Mouse (Mus musculus): ENCODE results near the gene Pigs. TPM values are rescaled to one million over a fixed set of nuclear protein-coding genes. Genes with fewer than 3 reads are reported as not detected.

Gene Pigs
- polyA plus RNA-seq (2015; fragmentation: Nextera tagmentation; extraction: Ambion mirVana) = 33.1 and 34.6 TPM in 2 replicates

DNA sequence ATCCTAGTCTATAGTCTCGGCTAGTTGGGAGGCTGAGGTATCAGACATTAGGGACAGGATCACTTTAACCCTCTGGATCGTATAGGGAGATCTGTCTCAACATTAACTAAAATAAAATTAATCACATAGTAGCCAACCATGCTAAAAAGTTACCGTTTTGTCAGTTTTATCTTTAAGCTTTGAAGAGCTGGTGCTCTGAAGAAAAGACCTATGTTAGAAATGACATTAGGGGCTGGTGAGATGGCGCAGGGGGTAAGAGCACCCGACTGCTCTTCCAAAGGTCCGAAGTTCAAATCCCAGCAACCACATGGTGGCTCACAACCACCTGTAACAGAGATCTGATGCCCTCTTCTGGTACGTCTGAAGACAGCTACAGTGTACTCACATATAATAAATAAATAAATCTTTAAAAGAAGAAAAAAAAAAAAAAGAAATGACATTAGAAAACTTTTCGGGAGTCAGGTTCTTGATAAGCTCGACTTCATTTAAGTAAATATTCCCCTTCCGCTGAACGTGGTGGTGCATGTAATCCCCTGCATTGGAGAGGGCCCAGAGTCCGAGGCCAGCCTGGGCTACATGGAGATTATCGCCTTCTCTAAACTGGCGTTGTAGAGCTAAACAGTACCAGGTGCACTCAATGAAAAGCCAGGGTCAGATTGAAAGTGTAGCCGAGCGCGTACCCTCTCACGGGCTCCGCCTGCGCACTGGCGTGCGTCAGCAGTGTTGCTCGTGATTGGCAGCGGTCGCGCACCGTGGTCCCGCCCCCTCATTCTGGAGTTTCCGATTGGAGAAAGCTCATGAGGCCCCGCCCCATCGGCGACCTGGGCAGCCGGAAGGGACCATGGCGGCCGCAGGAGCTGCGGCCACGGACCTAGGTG, at the start of gene Pigs:
Gene Pigs, plus strand, starts transcription at position 782 of the 878 bp plus-strand sequence.
- Histone ChIP-seq H3K4me2 (ENCODE audit: low read depth, low read length) (peak within 1 kb of the TSS; percentile 96), H3K4me3 (ENCODE audit: low read depth, low read length) (peak within 1 kb of the TSS; percentile 87), H3K9me3 (ENCODE audit: low read length) (no peaks in the 10 kb centered on the region), H3K27me3 (ENCODE audit: insufficient read depth, low read length) (no peaks in the 10 kb centered on the region), H3K9ac (replicated peaks) (peak within 1 kb of the TSS; percentile 88), H3K36me3 (replicated peaks; ENCODE audit: insufficient read depth, low read length) (peaks cover 3% of the 10 kb centered on the region; the same call in 1 of the 2 replicates), H3K4me1 (ENCODE audit: insufficient read depth) (peaks cover 10% of the 10 kb centered on the region), H3K27ac (ENCODE audit: low read depth) (peak within 1 kb of the TSS; percentile 85)
- DNase-seq (peak; percentile 98), ATAC-seq (peak; percentile 98)
- 9% methylated on average over 37 of the region's 37 CpGs for WGBS (ENCODE audit: insufficient replicate concordance)
- TF ChIP-seq EP300 (IDR thresholded peaks at IDR 0.05; ENCODE audit: low read depth) = no peak
- TF ChIP-seq CTCF (IDR thresholded peaks at IDR 0.05; ENCODE audit: low read depth) = peak; percentile 25

DNA sequence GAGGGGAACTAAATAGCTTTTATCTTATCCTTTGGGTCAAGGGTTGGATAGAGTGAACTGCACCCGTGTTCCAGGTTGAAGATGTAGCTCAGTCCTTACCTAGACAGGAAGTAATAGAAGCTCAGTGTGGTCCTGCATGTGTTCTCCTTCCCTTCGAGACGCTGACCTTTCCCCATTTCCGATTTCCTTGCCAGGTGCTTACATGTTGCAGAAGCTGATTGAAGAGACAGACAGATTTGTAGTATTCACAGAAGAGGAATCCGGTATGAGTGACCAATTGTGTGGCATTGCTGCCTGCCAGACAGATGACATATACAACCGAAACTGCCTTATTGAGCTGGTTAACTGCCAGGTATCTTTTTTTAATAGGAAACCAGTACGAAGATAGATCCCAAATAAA, 49.4 kb upstream of the Pigs start:
- peaks cover 88% of the 10 kb centered on the region for H3K36me3 ChIP-seq (replicated peaks; ENCODE audit: insufficient read depth, low read length)
- H3K9ac ChIP-seq (replicated peaks) = no peak overlapping the region
- TF ChIP-seq EP300 (IDR thresholded peaks at IDR 0.05; ENCODE audit: low read depth) = no peak
- TF ChIP-seq CTCF (IDR thresholded peaks at IDR 0.05; ENCODE audit: low read depth) = no peak
- H3K4me2 ChIP-seq (ENCODE audit: low read depth, low read length) = no peak overlapping the region
- no peak for ATAC-seq
- no peaks in the 10 kb centered on the region for H3K27me3 ChIP-seq (ENCODE audit: insufficient read depth, low read length)
- H3K4me3 ChIP-seq (ENCODE audit: low read depth, low read length) = no peak overlapping the region
- no peaks in the 10 kb centered on the region for H3K9me3 ChIP-seq (ENCODE audit: low read length)
- H3K4me1 ChIP-seq (ENCODE audit: insufficient read depth) = no peaks in the 10 kb centered on the region
- DNase-seq = no peak
- H3K27ac ChIP-seq (ENCODE audit: low read depth) = no peak overlapping the region
- 77% methylated on average over 7 of the region's 7 CpGs for WGBS (ENCODE audit: insufficient replicate concordance)

DNA sequence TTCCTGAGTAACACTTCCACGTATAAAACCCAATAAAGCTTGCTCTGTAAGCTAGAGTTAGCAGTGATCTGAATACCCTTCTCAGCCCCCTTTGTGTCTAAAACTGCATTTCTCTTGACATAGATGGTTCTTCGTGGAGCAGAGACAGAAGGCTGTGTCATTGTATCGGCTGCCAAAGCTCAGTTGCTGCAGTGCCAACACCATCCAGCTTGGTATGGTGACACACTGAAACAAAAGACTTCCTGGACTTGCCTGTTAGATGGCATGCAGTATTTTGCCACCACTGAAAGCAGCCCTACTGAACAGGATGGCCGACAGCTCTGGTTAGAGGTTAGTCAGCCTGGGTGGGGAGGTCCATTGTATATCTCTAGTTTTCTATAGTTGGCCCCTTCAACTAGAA, 48.6 kb upstream of the Pigs start:
- no peak for ATAC-seq
- no peak for DNase-seq
- Histone ChIP-seq H3K9ac (replicated peaks) (no peak overlapping the region), H3K9me3 (ENCODE audit: low read length) (no peaks in the 10 kb centered on the region), H3K27ac (ENCODE audit: low read depth) (no peak overlapping the region), H3K36me3 (replicated peaks; ENCODE audit: insufficient read depth, low read length) (peaks cover 88% of the 10 kb centered on the region), H3K27me3 (ENCODE audit: insufficient read depth, low read length) (no peaks in the 10 kb centered on the region), H3K4me1 (ENCODE audit: insufficient read depth) (no peaks in the 10 kb centered on the region), H3K4me3 (ENCODE audit: low read depth, low read length) (no peak overlapping the region), H3K4me2 (ENCODE audit: low read depth, low read length) (no peak overlapping the region)
- TF ChIP-seq EP300 (IDR thresholded peaks at IDR 0.05; ENCODE audit: low read depth) (no peak), CTCF (IDR thresholded peaks at IDR 0.05; ENCODE audit: low read depth) (no peak)
- 85% methylated on average over 4 of the region's 4 CpGs for WGBS (ENCODE audit: insufficient replicate concordance)

DNA sequence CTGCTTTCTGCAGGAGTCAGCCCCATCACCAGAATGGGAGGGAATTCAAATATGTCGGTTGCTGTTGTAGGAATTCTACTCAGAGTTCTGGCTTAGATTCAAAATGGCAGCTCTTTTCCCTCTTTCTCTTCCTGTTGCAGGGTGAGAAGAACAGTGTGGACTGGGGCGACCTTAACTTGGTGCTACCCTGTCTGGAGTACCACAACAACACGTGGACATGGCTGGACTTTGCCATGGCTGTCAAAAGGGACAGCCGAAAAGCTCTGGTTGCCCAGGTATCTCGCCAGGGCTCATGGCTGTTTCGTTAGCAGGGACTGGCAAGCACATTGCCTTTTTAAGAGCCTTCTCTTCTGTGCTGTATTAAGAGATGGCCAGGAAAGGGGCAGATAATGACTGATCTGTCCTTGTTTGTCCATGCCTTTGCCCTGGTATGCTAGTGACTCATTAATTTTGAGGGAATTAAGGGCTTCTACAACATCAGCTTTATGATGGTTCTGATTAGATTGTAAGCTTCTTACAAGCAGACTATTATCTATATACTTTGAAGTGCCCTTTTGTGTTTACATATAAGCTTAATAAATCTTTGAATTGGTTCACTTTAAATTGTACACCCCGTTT, 39.0 kb upstream of the Pigs start:
- Histone ChIP-seq H3K9ac (replicated peaks) (no peak overlapping the region), H3K4me3 (ENCODE audit: low read depth, low read length) (no peak overlapping the region), H3K4me1 (ENCODE audit: insufficient read depth) (no peaks in the 10 kb centered on the region), H3K27ac (ENCODE audit: low read depth) (no peak overlapping the region), H3K9me3 (ENCODE audit: low read length) (no peaks in the 10 kb centered on the region), H3K27me3 (ENCODE audit: insufficient read depth, low read length) (no peaks in the 10 kb centered on the region), H3K36me3 (replicated peaks; ENCODE audit: insufficient read depth, low read length) (peaks cover 68% of the 10 kb centered on the region), H3K4me2 (ENCODE audit: low read depth, low read length) (no peak overlapping the region)
- 83% methylated on average over 7 of the region's 7 CpGs for WGBS (ENCODE audit: insufficient replicate concordance)
- DNase-seq = no peak
- no peak for ATAC-seq
- TF ChIP-seq CTCF (IDR thresholded peaks at IDR 0.05; ENCODE audit: low read depth) (no peak), EP300 (IDR thresholded peaks at IDR 0.05; ENCODE audit: low read depth) (no peak)

DNA sequence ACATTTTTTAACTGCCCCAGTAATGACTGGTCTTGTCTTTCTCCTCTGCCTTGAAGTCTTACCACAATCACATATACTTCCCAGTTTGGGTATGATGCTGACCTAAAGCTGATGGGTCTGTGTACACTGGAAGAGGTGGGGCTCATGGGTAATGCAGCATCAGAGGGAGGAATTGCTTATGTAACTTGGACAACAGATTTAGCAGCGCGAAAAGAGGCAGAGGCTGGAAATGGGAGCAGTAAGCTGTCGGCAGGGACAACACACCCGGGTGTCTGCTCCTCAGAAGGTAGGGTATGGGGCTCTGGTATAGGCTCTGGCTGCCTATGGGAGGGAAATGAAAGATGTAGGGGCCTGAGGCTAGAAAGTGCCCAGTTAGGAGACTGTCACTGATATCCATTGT, 37.6 kb upstream of the Pigs start, which contains the start of gene BC030499:
Gene BC030499, plus strand, starts transcription at position 188 of the 400 bp plus-strand sequence.
- DNase-seq (no peak), ATAC-seq (no peak)
- no peaks in the 10 kb centered on the region for H3K4me1 ChIP-seq (ENCODE audit: insufficient read depth)
- peaks cover 54% of the 10 kb centered on the region for H3K36me3 ChIP-seq (replicated peaks; ENCODE audit: insufficient read depth, low read length)
- H3K27ac ChIP-seq (ENCODE audit: low read depth) = no peak within 1 kb of the TSS
- no peak within 1 kb of the TSS for H3K4me3 ChIP-seq (ENCODE audit: low read depth, low read length)
- H3K4me2 ChIP-seq (ENCODE audit: low read depth, low read length) = no peak within 1 kb of the TSS
- no peaks in the 10 kb centered on the region for H3K9me3 ChIP-seq (ENCODE audit: low read length)
- no peak for TF ChIP-seq CTCF (IDR thresholded peaks at IDR 0.05; ENCODE audit: low read depth)
- TF ChIP-seq EP300 (IDR thresholded peaks at IDR 0.05; ENCODE audit: low read depth) = no peak
- WGBS (ENCODE audit: insufficient replicate concordance) = 92% methylated on average over 4 of the region's 4 CpGs
- no peak within 1 kb of the TSS for H3K9ac ChIP-seq (replicated peaks)
- no peaks in the 10 kb centered on the region for H3K27me3 ChIP-seq (ENCODE audit: insufficient read depth, low read length)

DNA sequence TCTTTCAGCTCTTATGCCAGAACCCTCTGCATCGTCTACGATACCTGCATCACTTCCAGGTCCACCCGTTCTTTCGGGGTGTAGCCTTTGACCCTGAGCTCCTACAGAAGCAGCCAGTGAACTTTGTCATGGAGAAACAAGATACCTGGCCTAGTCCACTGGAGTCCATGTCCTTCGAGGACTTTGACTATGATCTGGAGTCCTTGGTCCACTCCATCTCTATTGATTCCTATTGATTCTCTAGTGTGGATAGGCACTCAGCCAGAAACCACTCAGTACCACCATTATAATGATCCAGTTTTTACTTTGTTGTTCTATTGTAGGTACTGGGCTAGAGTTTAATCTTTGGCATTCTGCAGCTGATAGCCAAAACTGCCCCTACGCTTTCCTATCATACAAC, 33.6 kb upstream of the Pigs start:
- H3K4me2 ChIP-seq (ENCODE audit: low read depth, low read length) = no peak overlapping the region
- H3K27ac ChIP-seq (ENCODE audit: low read depth) = 0 out of 2 replicates have a peak overlapping the region, but pooled peaks have one; percentile 50
- 70% methylated on average over 6 of the region's 6 CpGs for WGBS (ENCODE audit: insufficient replicate concordance)
- H3K4me1 ChIP-seq (ENCODE audit: insufficient read depth) = no peaks in the 10 kb centered on the region
- TF ChIP-seq CTCF (IDR thresholded peaks at IDR 0.05; ENCODE audit: low read depth) (no peak), EP300 (IDR thresholded peaks at IDR 0.05; ENCODE audit: low read depth) (peak; percentile 53; the same call in 1 of the 2 replicates)
- H3K36me3 ChIP-seq (replicated peaks; ENCODE audit: insufficient read depth, low read length) = peaks cover 16% of the 10 kb centered on the region
- no peaks in the 10 kb centered on the region for H3K27me3 ChIP-seq (ENCODE audit: insufficient read depth, low read length)
- no peak overlapping the region for H3K9ac ChIP-seq (replicated peaks)
- H3K4me3 ChIP-seq (ENCODE audit: low read depth, low read length) = no peak overlapping the region
- no peak for DNase-seq
- ATAC-seq = peak; percentile 89
- H3K9me3 ChIP-seq (ENCODE audit: low read length) = no peaks in the 10 kb centered on the region

All from liver, postnatal 0 days (tissue).